Mouse (Mus musculus): ENCODE data around the gene Psmb7.

Psmb7 gene

GRCm38 (mm10) chr2:38594874-38595273 is 49.0 kb downstream of the Psmb7 start:
- no peak for DNase-seq (ENCODE audit: low read depth, low spot score)

GRCm38 (mm10) chr2:38591751-38592459 is 52.0 kb downstream of the Psmb7 start:
- DNase-seq (ENCODE audit: low read depth, low spot score) = peak; percentile 39

GRCm38 (mm10) chr2:38586733-38587132 is 57.2 kb downstream of the Psmb7 start:
- DNase-seq (ENCODE audit: low read depth, low spot score) = no peak

GRCm38 (mm10) chr2:38585379-38585736 is 58.5 kb downstream of the Psmb7 start:
- no peak for DNase-seq (ENCODE audit: low read depth, low spot score)

- no peak for DNase-seq (ENCODE audit: low read depth, low spot score)
These were observed 59.1 kb downstream of the Psmb7 start for GRCm38 (mm10) chr2:38584514-38585378.

- DNase-seq (ENCODE audit: low read depth, low spot score) = no peak
These were observed 59.9 kb downstream of the Psmb7 start for GRCm38 (mm10) chr2:38583982-38584381.

- no peak for DNase-seq (ENCODE audit: low read depth, low spot score)
These were observed 64.4 kb downstream of the Psmb7 start for GRCm38 (mm10) chr2:38579528-38579927.

- DNase-seq (ENCODE audit: low read depth, low spot score) = no peak
These were observed 65.0 kb downstream of the Psmb7 start for GRCm38 (mm10) chr2:38578602-38579521.

- no peak for DNase-seq (ENCODE audit: low read depth, low spot score)
These were observed 69.2 kb downstream of the Psmb7 start for GRCm38 (mm10) chr2:38574697-38575096.

GRCm38 (mm10) chr2:38571971-38572601 is 71.8 kb downstream of the Psmb7 start:
- no peak for DNase-seq (ENCODE audit: low read depth, low spot score)

- no peak for DNase-seq (ENCODE audit: low read depth, low spot score)
These were observed 81.3 kb downstream of the Psmb7 start for GRCm38 (mm10) chr2:38562596-38562995.

- no peak for DNase-seq (ENCODE audit: low read depth, low spot score)
These were observed 83.3 kb downstream of the Psmb7 start for GRCm38 (mm10) chr2:38560296-38561227.

- no peak for DNase-seq (ENCODE audit: low read depth, low spot score)
These were observed 87.2 kb downstream of the Psmb7 start for GRCm38 (mm10) chr2:38556721-38557120.

- no peak for DNase-seq (ENCODE audit: low read depth, low spot score)
These were observed 88.2 kb downstream of the Psmb7 start for GRCm38 (mm10) chr2:38555659-38556058.

- no peak for DNase-seq (ENCODE audit: low read depth, low spot score)
These were observed 89.5 kb downstream of the Psmb7 start for GRCm38 (mm10) chr2:38554226-38554995.

GRCm38 (mm10) chr2:38552004-38552443 is 91.9 kb downstream of the Psmb7 start:
- DNase-seq (ENCODE audit: low read depth, low spot score) = no peak

GRCm38 (mm10) chr2:38547793-38548517 is 95.9 kb downstream of the Psmb7 start:
- DNase-seq (ENCODE audit: low read depth, low spot score) = peak; percentile 58

- no peak for DNase-seq (ENCODE audit: low read depth, low spot score)
These were observed 97.1 kb downstream of the Psmb7 start for GRCm38 (mm10) chr2:38546748-38547147.

GRCm38 (mm10) chr2:38546222-38546621 is 97.7 kb downstream of the Psmb7 start:
- DNase-seq (ENCODE audit: low read depth, low spot score) = no peak

Measured in CD4-positive, CD25-positive, alpha-beta regulatory T cell, adult 2 months (primary cell).